Mouse (Mus musculus) thymus, postnatal 0 days (tissue): ENCODE data around the gene Susd3. TPM values are rescaled to one million over a fixed set of nuclear protein-coding genes. Genes with fewer than 3 reads are reported as not detected.

Experiments used
- DNase-seq: peaks from one replicate; pipeline ENCODE4 v3.0.0-alpha.2; 2015; ENCODE audit warnings: low spot score
- polyA plus RNA-seq: library from polyadenylated mRNA; unstranded; fragments of >200 nt; fragmentation: Nextera tagmentation; extraction: Ambion mirVana; gene quantifications from 2 replicates; pipeline ENCODE4 v1.2.1, GENCODE M21; 2015

Gene Susd3
- polyA plus RNA-seq, 1 experiment from 2014 or later, result 14.1 TPM

- DNase-seq, result peak; percentile 44
Observed at GRCm38 (mm10) chr13:49247232-49247739, 1.2 kb downstream of the Susd3 start.

GRCm38 (mm10) chr13:49246626-49247025 lies 1.9 kb downstream of the Susd3 start:
- no peak for DNase-seq

- no peak for DNase-seq
Observed at GRCm38 (mm10) chr13:49246011-49246410, 2.5 kb downstream of the Susd3 start.

- DNase-seq, result no peak
Observed at GRCm38 (mm10) chr13:49245251-49245650, 3.3 kb downstream of the Susd3 start.

GRCm38 (mm10) chr13:49243492-49243891 lies 5.0 kb downstream of the Susd3 start:
- no peak for DNase-seq

GRCm38 (mm10) chr13:49242321-49243065 lies 6.0 kb downstream of the Susd3 start:
- DNase-seq, result peak; percentile 96

- DNase-seq, result no peak
Observed at GRCm38 (mm10) chr13:49238737-49239136, 9.8 kb downstream of the Susd3 start.

GRCm38 (mm10) chr13:49237617-49238016 lies 10.9 kb downstream of the Susd3 start:
- DNase-seq, result no peak

- no peak for DNase-seq
Observed at GRCm38 (mm10) chr13:49234711-49235110, 13.8 kb downstream of the Susd3 start.

- DNase-seq, result no peak
Observed at GRCm38 (mm10) chr13:49233792-49234572, 14.5 kb downstream of the Susd3 start.

- DNase-seq, result no peak
Observed at GRCm38 (mm10) chr13:49225633-49226032, 22.9 kb downstream of the Susd3 start.

- no peak for DNase-seq
Observed at GRCm38 (mm10) chr13:49225159-49225558, 23.3 kb downstream of the Susd3 start.

GRCm38 (mm10) chr13:49224729-49225128 lies 23.8 kb downstream of the Susd3 start:
- no peak for DNase-seq

- no peak for DNase-seq
Observed at GRCm38 (mm10) chr13:49224314-49224713, 24.2 kb downstream of the Susd3 start.

- no peak for DNase-seq
Observed at GRCm38 (mm10) chr13:49220912-49221311, 27.6 kb downstream of the Susd3 start.

GRCm38 (mm10) chr13:49219367-49219766 lies 29.1 kb downstream of the Susd3 start:
- DNase-seq, result no peak

- DNase-seq, result no peak
Observed at GRCm38 (mm10) chr13:49218651-49219050, 29.9 kb downstream of the Susd3 start.

- DNase-seq, result no peak
Observed at GRCm38 (mm10) chr13:49216808-49217561, 31.5 kb downstream of the Susd3 start.

GRCm38 (mm10) chr13:49216220-49216552 lies 32.3 kb downstream of the Susd3 start:
- DNase-seq, result no peak

GRCm38 (mm10) chr13:49215504-49216219 lies 32.8 kb downstream of the Susd3 start, which contains the start of gene Card19:
Gene Card19, minus strand, starts transcription at chr13:49216037.
- peak; percentile 97 for DNase-seq

GRCm38 (mm10) chr13:49215128-49215503 lies 33.4 kb downstream of the Susd3 start:
- DNase-seq, result no peak
